Mouse (Mus musculus) c-Kit-negative CD71-positive TER-119-positive erythroid progenitor cells, embryonic 14.5 days (primary cell): ENCODE data around the gene Slc29a3.

ENCODE experiments used
- DNase-seq: peaks from one replicate; pipeline ENCODE4 v3.0.0-alpha.2; 2013; ENCODE audit warnings: low read depth, low spot score

Gene Slc29a3

GRCm38 (mm10) chr10:60670166-60670565, 82.4 kb downstream of the Slc29a3 start:
- DNase-seq = no peak

GRCm38 (mm10) chr10:60668591-60668990, 84.0 kb downstream of the Slc29a3 start:
- DNase-seq = no peak
